Mouse (Mus musculus) myocyte (in vitro differentiated cells): ENCODE results near the gene Sgsm1. TPM values are rescaled to one million over a fixed set of nuclear protein-coding genes. Genes with fewer than 3 reads are reported as not detected.

Source experiments
- H3K27me3 ChIP-seq: one replicate; pipeline ENCODE4 v1.6.1; 2011; ENCODE audit not compliant: control insufficient read depth, insufficient read depth, insufficient read length
- H3K36me3 ChIP-seq: one replicate; pipeline ENCODE4 v1.6.1; 2011; ENCODE audit not compliant: control insufficient read depth, insufficient read depth
- H3K4me2 ChIP-seq: one replicate; pipeline ENCODE4 v1.6.1; 2011; ENCODE audit warnings: low read depth, control low read depth
- H3K4me3 ChIP-seq: one replicate; pipeline ENCODE4 v1.5.1; 2011; ENCODE audit warnings: mild to moderate bottlenecking, control low read depth, moderate library complexity
- H3K79me2 ChIP-seq: one replicate; pipeline ENCODE4 v1.6.1; 2011; ENCODE audit not compliant: control insufficient read depth, insufficient read depth
- H3ac ChIP-seq: one replicate; pipeline ENCODE4 v1.6.1; 2011; ENCODE audit not compliant: control insufficient read depth, insufficient read length
- CEBPB ChIP-seq: IDR thresholded peaks from 2 replicates; pipeline ENCODE4 v1.6.1; 2011; ENCODE audit warnings: mild to moderate bottlenecking, moderate library complexity; ENCODE audit not compliant: poor library complexity, insufficient read depth, severe bottlenecking
- E2F4 ChIP-seq: IDR thresholded peaks from one replicate; pipeline ENCODE4 v1.6.1; 2011; ENCODE audit warnings: mild to moderate bottlenecking, control low read depth, moderate library complexity; ENCODE audit not compliant: insufficient read depth
- MAX ChIP-seq: IDR thresholded peaks from one replicate; pipeline ENCODE4 v1.6.1; 2011; ENCODE audit warnings: low read depth, mild to moderate bottlenecking, control low read depth
- MYOD1 ChIP-seq, 3 experiments: IDR thresholded peaks; one replicate each; pipeline ENCODE4 v1.6.1; 2011; ENCODE audit warnings: control low read depth in 2 of 3, low read depth in 2 of 3, mild to moderate bottlenecking in 2 of 3, moderate library complexity in 1 of 3; ENCODE audit not compliant: insufficient read length in 2 of 3, control insufficient read depth in 1 of 3
- MYOG ChIP-seq, 3 experiments: IDR thresholded peaks; one replicate each; pipeline ENCODE4 v1.6.1; 2011; ENCODE audit warnings: control low read depth in 2 of 3, low read depth in 2 of 3, mild to moderate bottlenecking in 2 of 3; ENCODE audit not compliant: insufficient read length in 2 of 3, control insufficient read depth in 1 of 3, insufficient read depth in 1 of 3
- POLR2A ChIP-seq: IDR thresholded peaks from one replicate; pipeline ENCODE4 v1.6.1; 2011; ENCODE audit warnings: low read depth, mild to moderate bottlenecking, control low read depth, moderate library complexity; ENCODE audit not compliant: insufficient read length
- POLR2AphosphoS2 ChIP-seq: IDR thresholded peaks from one replicate; pipeline ENCODE4 v1.6.1; 2011; ENCODE audit warnings: low read depth, control low read depth; ENCODE audit not compliant: insufficient read length
- REST ChIP-seq: IDR thresholded peaks from one replicate; pipeline ENCODE4 v1.6.1; 2011; ENCODE audit warnings: mild to moderate bottlenecking, control low read depth, moderate library complexity; ENCODE audit not compliant: insufficient read depth, insufficient read length
- SRF ChIP-seq: IDR thresholded peaks from one replicate; pipeline ENCODE4 v1.6.1; 2011; ENCODE audit warnings: low read depth; ENCODE audit not compliant: control insufficient read depth, insufficient read length
- TCF12 ChIP-seq: IDR thresholded peaks from one replicate; pipeline ENCODE4 v1.6.1; 2011; ENCODE audit warnings: mild to moderate bottlenecking, control low read depth; ENCODE audit not compliant: poor library complexity, insufficient read depth, severe bottlenecking
- TCF3 ChIP-seq: IDR thresholded peaks from one replicate; pipeline ENCODE4 v1.6.1; 2011; ENCODE audit warnings: low read depth, control low read depth; ENCODE audit not compliant: insufficient read length
- USF1 ChIP-seq: IDR thresholded peaks from one replicate; pipeline ENCODE4 v1.6.1; 2011; ENCODE audit warnings: low read depth, mild to moderate bottlenecking, control low read depth, moderate library complexity
- polyA plus RNA-seq: library from polyadenylated mRNA; unstranded; fragments of >200 nt; fragmentation: generic; extraction: Trizol; gene quantifications from one replicate; pipeline ENCODE4 v1.2.1, GENCODE M21; 2012; ENCODE audit warnings: missing spikeins

Sgsm1 gene
- polyA plus RNA-seq, 1 experiment = 3.6 TPM

DNA sequence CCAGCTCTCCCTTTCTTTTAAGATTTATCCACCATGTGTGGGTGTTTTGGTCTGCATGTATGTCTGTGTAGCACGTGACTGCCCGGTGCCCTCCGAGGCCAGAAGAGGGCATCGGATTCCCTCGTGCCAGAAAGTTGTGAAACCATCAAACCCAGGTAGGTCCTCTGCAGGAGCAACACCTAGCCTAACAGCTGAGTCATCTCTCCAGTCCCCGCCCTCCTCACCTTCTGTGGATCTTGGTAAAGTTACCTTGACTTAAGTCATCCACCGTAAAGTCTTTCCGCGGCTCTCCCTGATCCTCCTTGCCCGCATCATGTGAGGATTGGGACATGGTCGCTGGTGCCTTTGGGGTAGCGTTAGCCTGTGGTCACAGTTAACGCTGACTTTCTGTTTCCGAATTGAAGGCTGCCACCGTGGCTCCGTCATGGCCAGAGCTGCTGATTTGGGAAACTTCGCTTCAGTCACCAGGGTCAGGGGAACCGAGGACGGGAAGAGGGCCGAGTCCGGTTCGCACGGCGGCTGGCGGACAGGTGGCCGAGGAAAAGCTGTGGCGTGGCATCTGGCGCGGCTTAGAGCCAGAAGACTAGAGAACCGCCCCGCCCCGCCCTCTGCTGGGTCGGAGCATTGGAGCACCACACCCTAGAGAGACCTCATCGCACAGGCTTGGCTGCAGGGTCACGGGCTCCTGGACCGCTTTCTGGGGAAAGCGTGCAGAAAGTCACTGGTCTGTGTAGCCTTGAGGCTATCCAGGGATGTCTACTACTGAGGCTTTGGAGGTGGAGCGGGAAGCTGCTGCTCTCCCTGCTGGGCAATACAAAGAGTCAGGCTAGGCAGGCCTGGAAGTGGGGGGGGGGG is 13.4 kb upstream of the Sgsm1 start:
- Histone ChIP-seq H3K27me3 (peaks cover 13% of the 10 kb centered on the region), H3K36me3 (no peaks in the 10 kb centered on the region), H3K4me2 (peak overlapping the region; percentile 15), H3ac (no peak overlapping the region), H3K4me3 (no peak overlapping the region), H3K79me2 (no peaks in the 10 kb centered on the region)
- TF ChIP-seq REST (no peak), MYOG (IDR thresholded peaks at IDR 0.05; ENCODE audit: control insufficient read depth in 1 of 3, insufficient read depth in 1 of 3, insufficient read length in 2 of 3, low read depth in 2 of 3) (no peak), TCF12 (no peak), MYOD1 (IDR thresholded peaks at IDR 0.05; ENCODE audit: control insufficient read depth in 1 of 3, insufficient read length in 2 of 3, low read depth in 2 of 3) (no peak), MAX (no peak), USF1 (no peak), CEBPB (no peak), POLR2AphosphoS2 (no peak), E2F4 (no peak), POLR2A (no peak), SRF (no peak), TCF3 (no peak)

DNA sequence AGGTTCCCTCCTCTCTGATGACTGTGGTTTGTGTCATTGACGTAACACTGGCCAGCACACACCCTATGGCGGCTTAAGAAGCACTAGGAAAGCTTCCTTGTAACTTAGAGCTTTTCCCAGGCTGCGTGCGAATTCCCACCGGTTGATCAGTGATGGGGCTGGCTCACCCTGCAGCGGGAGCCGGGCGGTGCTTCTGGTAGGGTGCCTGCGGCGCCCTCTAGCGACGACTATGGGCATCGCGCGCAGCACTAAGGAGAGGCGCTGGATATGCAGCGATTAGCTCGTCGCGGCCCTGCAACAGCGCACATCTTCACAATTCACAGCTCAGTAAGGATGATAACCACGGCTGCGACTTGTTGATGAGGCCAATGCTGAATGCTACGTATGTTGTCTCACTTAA is 3.4 kb upstream of the Sgsm1 start:
- H3K79me2 ChIP-seq = no peaks in the 10 kb centered on the region
- TF ChIP-seq E2F4 = no peak
- no peak for TF ChIP-seq USF1
- TF ChIP-seq POLR2AphosphoS2 = no peak
- TF ChIP-seq MYOD1 (IDR thresholded peaks at IDR 0.05; ENCODE audit: control insufficient read depth in 1 of 3, insufficient read length in 2 of 3, low read depth in 2 of 3) = no peak
- H3K27me3 ChIP-seq = no peaks in the 10 kb centered on the region
- no peak overlapping the region for H3ac ChIP-seq
- H3K4me3 ChIP-seq = no peak overlapping the region
- no peak overlapping the region for H3K4me2 ChIP-seq
- no peaks in the 10 kb centered on the region for H3K36me3 ChIP-seq

DNA sequence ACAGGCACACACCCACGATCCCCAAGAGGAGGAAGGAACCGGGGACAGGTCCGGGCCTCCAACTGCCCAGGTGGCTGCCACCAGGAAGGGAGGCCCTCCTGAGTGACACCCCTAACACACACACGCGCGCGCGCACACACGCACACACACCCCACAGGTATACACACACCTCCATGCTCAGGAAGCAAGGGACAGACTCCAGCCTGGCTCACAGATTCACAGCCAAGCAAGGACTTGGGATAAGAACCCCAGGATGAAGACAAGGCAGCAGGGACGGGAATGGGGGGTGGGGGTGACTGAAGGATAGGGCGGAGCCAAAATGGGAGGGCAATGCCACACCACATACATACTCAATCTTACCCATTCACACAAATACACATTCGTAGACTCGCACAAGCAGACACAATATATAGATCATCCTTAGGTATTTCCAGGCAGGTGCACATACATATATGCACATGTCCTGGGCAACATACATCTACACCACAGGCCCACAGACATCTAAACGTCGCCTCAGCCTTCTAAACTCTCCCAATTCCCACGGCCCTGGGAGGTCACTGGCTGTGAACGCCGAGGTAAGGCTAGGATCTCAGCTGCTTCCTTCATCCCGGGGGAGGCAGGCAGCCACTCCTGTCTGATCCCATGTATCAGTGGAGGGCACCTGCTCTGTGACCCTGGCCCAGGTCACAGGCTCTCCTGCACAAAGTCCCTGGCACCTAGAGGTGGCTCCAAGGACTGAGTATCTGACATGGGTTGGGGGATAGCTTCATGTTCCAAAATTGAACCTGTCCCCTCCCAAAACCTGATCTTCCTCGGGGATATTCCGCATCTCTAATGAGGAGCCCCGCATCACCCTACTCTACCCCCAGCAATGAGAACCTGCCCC is 852 bp downstream of the Sgsm1 start:
- no peak for TF ChIP-seq TCF3
- no peak for TF ChIP-seq MYOD1 (IDR thresholded peaks at IDR 0.05; ENCODE audit: control insufficient read depth in 1 of 3, insufficient read length in 2 of 3, low read depth in 2 of 3)
- TF ChIP-seq USF1 = no peak
- TF ChIP-seq TCF12 = no peak
- H3K27me3 ChIP-seq = no peaks in the 10 kb centered on the region

DNA sequence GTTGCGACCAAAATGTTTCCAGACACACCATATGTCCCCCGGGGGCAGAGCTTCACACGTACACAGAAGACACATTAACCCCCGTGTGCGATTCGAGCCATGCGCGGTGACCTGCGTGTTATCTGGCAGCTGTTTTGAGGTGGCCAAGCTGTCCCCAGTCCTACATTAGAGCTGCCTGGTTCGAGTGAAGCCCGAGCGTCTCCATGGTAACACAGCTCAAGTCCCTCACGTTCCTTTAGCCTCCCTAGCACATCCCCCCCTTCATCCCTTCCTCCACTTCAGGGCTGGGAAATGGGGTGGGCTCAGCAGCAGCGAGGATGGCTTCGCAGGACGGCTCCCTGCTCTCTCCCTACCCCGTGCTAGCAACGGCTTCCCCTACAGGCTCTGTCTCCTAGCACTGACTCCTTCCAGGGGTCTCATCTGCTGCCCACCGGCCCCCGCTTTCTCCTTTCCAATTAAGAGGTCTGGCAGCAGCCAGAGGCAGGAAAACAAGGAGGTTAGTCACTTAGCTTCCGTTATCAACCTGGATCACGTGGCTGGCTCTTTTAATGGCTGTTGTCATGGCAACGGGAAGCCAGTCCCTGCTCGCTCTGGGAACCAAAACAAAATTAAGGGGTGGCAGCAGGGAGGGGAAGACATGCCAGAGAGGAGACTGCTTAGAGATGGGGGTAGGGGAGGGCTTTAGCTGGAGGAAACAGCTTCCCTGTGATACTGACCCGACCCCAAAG is 3.7 kb downstream of the Sgsm1 start:
- Histone ChIP-seq H3K4me2 (no peak overlapping the region), H3ac (no peak overlapping the region), H3K4me3 (no peak overlapping the region), H3K27me3 (peaks cover 16% of the 10 kb centered on the region), H3K36me3 (no peaks in the 10 kb centered on the region), H3K79me2 (no peaks in the 10 kb centered on the region)
- TF ChIP-seq CEBPB = no peak
- no peak for TF ChIP-seq USF1
- TF ChIP-seq REST = no peak
- TF ChIP-seq MYOD1 (IDR thresholded peaks at IDR 0.05; ENCODE audit: control insufficient read depth in 1 of 3, insufficient read length in 2 of 3, low read depth in 2 of 3) = no peak
- no peak for TF ChIP-seq SRF
- no peak for TF ChIP-seq TCF12
- no peak for TF ChIP-seq POLR2A
- TF ChIP-seq TCF3 = no peak
- no peak for TF ChIP-seq POLR2AphosphoS2
- TF ChIP-seq MYOG (IDR thresholded peaks at IDR 0.05; ENCODE audit: control insufficient read depth in 1 of 3, insufficient read depth in 1 of 3, insufficient read length in 2 of 3, low read depth in 2 of 3) = no peak
- TF ChIP-seq MAX = no peak
- no peak for TF ChIP-seq E2F4

More for the DNA sequence above, 852 bp downstream of the Sgsm1 start:
- H3K79me2 ChIP-seq = no peaks in the 10 kb centered on the region
- no peak overlapping the region for H3ac ChIP-seq
- no peak overlapping the region for H3K4me2 ChIP-seq
- H3K36me3 ChIP-seq = no peaks in the 10 kb centered on the region
- no peak overlapping the region for H3K4me3 ChIP-seq
